Mouse (Mus musculus) ovary, postnatal 14 days (tissue): Measurements from ENCODE around the gene AC124502.3.
"Not testable (repeated sequence)": the region's sequence is repeated elsewhere in the genome, so short reads cannot be mapped to it uniquely, and the experiment has no call there.

Source experiments
- DNase-seq: peaks from one replicate; pipeline ENCODE4 v3.0.0; 2022; ENCODE audit warnings: low spot score

The AC124502.3 gene

DNA sequence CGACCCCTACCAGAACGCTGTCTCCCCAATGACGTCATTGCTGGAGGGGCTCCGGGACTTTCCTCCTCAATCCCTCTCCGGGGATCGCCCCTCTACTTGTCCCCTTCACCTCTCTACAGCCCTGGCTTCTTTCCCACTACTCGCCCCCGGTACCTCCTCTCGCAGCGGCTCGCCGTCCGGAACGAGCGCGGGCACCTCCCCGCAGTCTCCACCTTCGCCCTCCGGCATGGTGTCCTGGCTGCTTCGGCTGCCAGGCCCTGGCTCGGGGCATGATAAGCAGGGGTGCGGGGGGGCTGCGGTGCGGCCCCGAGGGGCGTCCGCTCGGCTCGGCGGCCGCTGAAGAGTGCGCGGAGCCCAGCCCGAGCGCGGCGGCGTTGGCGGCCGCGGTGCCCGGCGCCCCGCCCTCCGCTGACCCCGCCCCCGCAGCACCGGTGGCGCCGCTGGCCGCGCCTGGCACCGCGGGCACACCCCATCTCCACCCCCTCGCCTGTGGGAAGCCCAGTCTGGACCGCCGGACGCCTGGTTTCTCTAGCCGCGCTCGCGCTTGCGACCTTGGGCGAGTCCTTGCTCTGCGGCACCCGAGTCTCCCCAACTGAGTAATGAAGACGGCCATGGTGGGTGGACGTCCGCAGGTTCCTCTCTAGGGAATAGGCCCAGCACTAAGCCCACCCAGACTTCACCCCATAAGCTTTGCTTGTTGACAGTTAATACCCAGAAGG is 46.6 kb downstream of the AC124502.3 start, which contains the start of gene Tmem151a:
Gene Tmem151a, minus strand, starts transcription at position 387 of the 719 bp plus-strand sequence.
- DNase-seq: no peak

- not testable (repeated sequence) for DNase-seq
Observed at GRCm38 (mm10) chr19:5086533-5086932, 47.8 kb downstream of the AC124502.3 start.

GRCm38 (mm10) chr19:5087884-5088728 is 49.4 kb downstream of the AC124502.3 start, which contains the start of gene Yif1a:
Yif1a (plus strand) TSS chr19:5088538.
- DNase-seq: peak; percentile 93

- no peak for DNase-seq
Observed at GRCm38 (mm10) chr19:5089324-5089723, 50.6 kb downstream of the AC124502.3 start.

DNA sequence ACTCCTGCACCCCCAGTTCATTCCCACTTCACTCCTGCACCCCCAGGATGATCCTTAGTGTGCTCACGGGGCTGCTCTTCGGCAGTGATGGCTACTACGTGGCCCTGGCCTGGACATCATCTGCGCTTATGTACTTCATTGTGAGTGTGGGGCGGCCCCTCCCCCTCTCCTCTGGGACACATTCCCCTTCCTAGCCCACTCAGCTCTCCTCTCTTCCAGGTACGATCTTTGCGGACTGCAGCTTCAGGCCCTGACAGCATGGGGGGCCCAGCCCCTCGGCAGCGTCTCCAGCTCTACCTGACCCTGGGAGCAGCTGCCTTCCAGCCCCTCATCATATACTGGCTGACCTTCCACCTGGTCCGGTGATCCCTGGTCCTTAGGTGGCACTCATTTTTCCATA is 53.4 kb downstream of the AC124502.3 start:
- DNase-seq: no peak

- no peak for DNase-seq
Observed at GRCm38 (mm10) chr19:5093481-5094242, 55.0 kb downstream of the AC124502.3 start.

DNA sequence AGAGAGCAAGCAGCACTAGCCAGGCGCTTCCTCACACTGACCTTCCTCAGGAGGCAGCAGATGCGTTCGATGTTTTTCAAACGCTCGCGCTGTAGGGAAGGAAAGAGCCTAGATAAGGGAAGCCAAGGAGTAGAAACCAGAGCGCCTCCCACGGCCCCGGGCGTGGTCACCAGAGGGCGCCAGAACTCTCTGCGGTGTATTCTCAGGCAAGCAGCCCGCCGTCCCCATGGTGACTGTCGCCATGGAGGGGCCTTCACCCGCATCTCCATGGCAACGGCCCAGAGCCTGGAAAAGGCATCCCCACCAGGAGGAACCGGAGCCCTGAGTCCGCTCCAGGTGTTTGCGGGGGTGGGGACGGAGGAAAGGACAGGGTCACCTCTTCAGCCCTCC is 55.5 kb downstream of the AC124502.3 start:
- peak; percentile 92 for DNase-seq

- DNase-seq: no peak
Observed at GRCm38 (mm10) chr19:5094746-5095417, 56.2 kb downstream of the AC124502.3 start.

DNA sequence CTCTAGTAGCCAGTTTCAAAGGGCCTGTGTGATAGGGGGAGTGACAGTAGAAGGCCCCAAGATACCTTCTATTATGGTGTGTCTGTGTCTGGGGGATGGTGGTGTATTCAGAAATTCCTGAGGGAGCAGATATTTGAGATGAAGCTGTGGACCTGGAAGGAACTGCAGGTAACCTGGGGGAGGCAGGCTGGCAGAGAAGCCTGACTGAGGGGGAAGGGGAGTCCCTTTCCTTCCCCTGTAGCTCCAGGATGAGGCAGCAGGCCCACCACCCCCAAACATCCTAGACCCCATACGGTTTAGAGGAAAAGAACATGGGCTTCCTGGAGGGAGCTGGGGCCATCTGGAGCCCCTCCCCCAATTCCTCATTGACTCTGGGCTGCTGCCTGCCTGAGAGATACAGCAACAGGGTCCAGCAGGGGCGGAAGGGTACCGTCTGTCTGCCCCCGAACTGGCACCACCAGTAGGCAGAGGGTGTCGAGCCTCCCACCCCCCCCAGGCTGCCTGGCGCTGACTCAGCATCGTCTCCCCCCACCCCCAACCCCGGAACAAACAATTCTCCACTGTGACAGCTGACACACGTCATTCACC is 57.3 kb downstream of the AC124502.3 start:
- no peak for DNase-seq

GRCm38 (mm10) chr19:5097521-5098362 is 59.1 kb downstream of the AC124502.3 start:
- DNase-seq: no peak

DNA sequence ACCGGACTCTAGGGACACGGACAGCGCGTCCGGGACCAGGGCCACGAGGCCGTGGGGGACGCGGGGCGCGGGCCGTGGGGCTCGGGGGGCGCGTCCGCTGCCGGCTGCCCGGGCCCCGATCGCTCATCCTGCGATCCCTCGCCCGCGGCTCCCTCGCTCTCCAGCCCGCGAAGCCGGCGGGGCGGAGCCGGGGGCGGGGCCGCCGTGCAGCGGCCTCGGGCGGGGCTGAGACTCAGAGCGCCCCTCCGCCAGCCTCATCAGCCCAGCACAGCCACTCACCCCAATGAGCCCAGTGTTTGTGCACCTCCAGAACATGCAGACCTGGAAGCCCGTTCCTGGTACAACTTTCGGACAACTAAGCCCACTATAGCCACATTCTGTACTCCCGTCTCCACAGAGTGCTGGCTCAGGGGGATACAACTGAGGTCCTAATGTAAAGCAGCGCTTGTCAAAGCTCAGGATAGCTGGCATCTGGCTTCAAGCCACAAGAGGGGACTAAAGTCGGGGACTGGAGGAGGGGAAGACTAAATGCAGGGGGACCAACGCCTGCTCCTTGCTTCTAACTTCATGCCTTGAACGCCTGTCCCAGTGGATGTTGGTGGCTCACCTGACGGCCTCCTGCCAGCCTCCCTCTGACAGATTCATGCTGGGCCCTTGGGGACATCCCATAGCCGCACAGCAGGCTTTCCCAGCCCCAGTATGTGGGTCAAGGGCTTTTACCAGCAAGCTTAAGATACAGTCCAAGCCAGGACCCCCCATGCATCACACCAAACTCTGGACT is 59.9 kb downstream of the AC124502.3 start, which contains the start of gene Cnih2:
Gene Cnih2, minus strand, starts transcription at position 159 of the 781 bp plus-strand sequence.
- peak; percentile 55 for DNase-seq
